Mouse (Mus musculus) small intestine, adult 2 months (tissue): ENCODE measurements around the gene Prkar2b. TPM values are rescaled to one million over a fixed set of nuclear protein-coding genes. Genes with fewer than 3 reads are reported as not detected.

Experiments
- H3K27ac ChIP-seq: fragments of 200-500 bp; 2 replicates; pipeline ENCODE4 v1.5.1; 2012; ENCODE audit warnings: low read depth, low read length, control low read depth, inconsistent platforms; ENCODE audit not compliant: insufficient read depth
- H3K27me3 ChIP-seq: fragments of 200-500 bp; 2 replicates; pipeline ENCODE4 v1.6.1; 2012; ENCODE audit warnings: mild to moderate bottlenecking, moderate library complexity, low read length, inconsistent platforms; ENCODE audit not compliant: control insufficient read depth, insufficient read depth
- H3K36me3 ChIP-seq: fragments of 200-500 bp; 2 replicates; pipeline ENCODE4 v1.6.1; 2012; ENCODE audit warnings: mild to moderate bottlenecking, low read length, control low read depth, inconsistent platforms; ENCODE audit not compliant: control insufficient read depth, insufficient read depth
- H3K4me1 ChIP-seq: fragments of 200-500 bp; 2 replicates; pipeline ENCODE4 v1.6.1; 2012; ENCODE audit warnings: low read length, inconsistent platforms, mixed read lengths; ENCODE audit not compliant: control insufficient read depth, insufficient read depth, insufficient read length
- H3K4me3 ChIP-seq: fragments of 200-500 bp; 2 replicates; pipeline ENCODE4 v1.5.1; 2012; ENCODE audit warnings: low read depth, mild to moderate bottlenecking, control low read depth, inconsistent platforms, low read length, moderate library complexity
- CTCF ChIP-seq: fragments of 200-500 bp; IDR thresholded peaks from 2 replicates; pipeline ENCODE4 v1.5.1; 2012; ENCODE audit warnings: low read depth, mild to moderate bottlenecking, control low read depth, inconsistent platforms, low read length, moderate library complexity, mixed read lengths; ENCODE audit not compliant: insufficient replicate concordance, insufficient read length; ENCODE audit errors: extremely low read depth
- POLR2A ChIP-seq: fragments of 200-500 bp; IDR thresholded peaks from 2 replicates; pipeline ENCODE4 v1.6.1; 2012; ENCODE audit warnings: low read depth, mild to moderate bottlenecking, control low read depth, inconsistent platforms, low read length, moderate library complexity
- WGBS: fragments of 180-500 bp; shearing (Covaris S2); methylation state at CpG from one replicate; pipeline ENCODE4 v1.1.7; 2018; 5-methylcytosine and 5-hydroxymethylcytosine counted together
- polyA plus RNA-seq: library from polyadenylated mRNA; depleted of rRNA; stranded (reverse); fragments of >200 nt; gene quantifications from 2 replicates; pipeline ENCODE4 v1.2.3, GENCODE M21; 2012

The Prkar2b gene
- polyA plus RNA-seq, 1 experiment = 1.4 TPM

GRCm38 (mm10) chr12:32097107-32097506, 36.0 kb upstream of the Prkar2b start:
- WGBS = 23% methylated on average over 1 of the region's 1 CpGs
- H3K36me3 ChIP-seq = no peaks in the 10 kb centered on the region
- TF ChIP-seq POLR2A = no peak

GRCm38 (mm10) chr12:32095164-32095563, 34.1 kb upstream of the Prkar2b start:
- no peak for TF ChIP-seq CTCF
- TF ChIP-seq POLR2A = no peak
- Histone ChIP-seq H3K4me3 (no peak overlapping the region), H3K27ac (peak overlapping the region; percentile 27; the same call in 1 of the 2 replicates), H3K4me1 (no peaks in the 10 kb centered on the region), H3K27me3 (no peaks in the 10 kb centered on the region), H3K36me3 (no peaks in the 10 kb centered on the region)
- WGBS = 62% methylated on average over 1 of the region's 1 CpGs

More at GRCm38 (mm10) chr12:32097107-32097506, 36.0 kb upstream of the Prkar2b start:
- no peaks in the 10 kb centered on the region for H3K27me3 ChIP-seq
- H3K4me3 ChIP-seq = no peak overlapping the region
- H3K4me1 ChIP-seq = no peaks in the 10 kb centered on the region
- no peak overlapping the region for H3K27ac ChIP-seq

GRCm38 (mm10) chr12:32092452-32092851, 31.4 kb upstream of the Prkar2b start:
- TF ChIP-seq POLR2A (no peak), CTCF (no peak)
- Histone ChIP-seq H3K4me1 (no peaks in the 10 kb centered on the region), H3K27me3 (no peaks in the 10 kb centered on the region), H3K27ac (no peak overlapping the region), H3K4me3 (no peak overlapping the region), H3K36me3 (no peaks in the 10 kb centered on the region)
- 88% methylated on average over 4 of the region's 4 CpGs for WGBS

GRCm38 (mm10) chr12:32088566-32088965, 27.5 kb upstream of the Prkar2b start:
- H3K4me1 ChIP-seq = no peaks in the 10 kb centered on the region
- H3K27ac ChIP-seq = no peak overlapping the region
- 56% methylated on average over 3 of the region's 3 CpGs for WGBS
- H3K27me3 ChIP-seq = no peaks in the 10 kb centered on the region
- H3K36me3 ChIP-seq = no peaks in the 10 kb centered on the region
- no peak overlapping the region for H3K4me3 ChIP-seq
- TF ChIP-seq POLR2A (no peak), CTCF (no peak)

- 29% methylated on average over 8 of the region's 8 CpGs for WGBS
- H3K27me3 ChIP-seq = no peaks in the 10 kb centered on the region
- no peaks in the 10 kb centered on the region for H3K4me1 ChIP-seq
- no peak overlapping the region for H3K4me3 ChIP-seq
- no peaks in the 10 kb centered on the region for H3K36me3 ChIP-seq
- no peak for TF ChIP-seq POLR2A
- no peak for TF ChIP-seq CTCF
- no peak overlapping the region for H3K27ac ChIP-seq
These were observed 26.2 kb upstream of the Prkar2b start for GRCm38 (mm10) chr12:32087339-32087738.

GRCm38 (mm10) chr12:32086874-32087273, 25.8 kb upstream of the Prkar2b start:
- H3K27me3 ChIP-seq = no peaks in the 10 kb centered on the region
- no peak for TF ChIP-seq POLR2A
- no peak for TF ChIP-seq CTCF
- H3K27ac ChIP-seq = no peak overlapping the region
- H3K4me1 ChIP-seq = no peaks in the 10 kb centered on the region
- no peak overlapping the region for H3K4me3 ChIP-seq
- H3K36me3 ChIP-seq = no peaks in the 10 kb centered on the region
- WGBS = 24% methylated on average over 3 of the region's 3 CpGs

GRCm38 (mm10) chr12:32085856-32086255, 24.8 kb upstream of the Prkar2b start:
- no peaks in the 10 kb centered on the region for H3K36me3 ChIP-seq
- 85% methylated on average over 3 of the region's 3 CpGs for WGBS
- no peak overlapping the region for H3K4me3 ChIP-seq
- H3K4me1 ChIP-seq = no peaks in the 10 kb centered on the region
- H3K27me3 ChIP-seq = no peaks in the 10 kb centered on the region
- TF ChIP-seq CTCF (no peak), POLR2A (no peak)
- H3K27ac ChIP-seq = no peak overlapping the region

- no peak for TF ChIP-seq POLR2A
- no peak for TF ChIP-seq CTCF
- no peaks in the 10 kb centered on the region for H3K4me1 ChIP-seq
- no peaks in the 10 kb centered on the region for H3K36me3 ChIP-seq
- no peak overlapping the region for H3K4me3 ChIP-seq
- H3K27ac ChIP-seq = no peak overlapping the region
- H3K27me3 ChIP-seq = no peaks in the 10 kb centered on the region
These were observed 24.1 kb upstream of the Prkar2b start for GRCm38 (mm10) chr12:32085189-32085588.
